Mouse (Mus musculus) layer of hippocampus, adult 18-20 months (tissue): ENCODE results near the gene Aven. TPM values are rescaled to one million over a fixed set of nuclear protein-coding genes. Genes with fewer than 3 reads are reported as not detected.
A peak's percentile ranks its signal among the peaks of the same experiment; 100 is the strongest.
"Not testable (repeated sequence)": the region's sequence is repeated elsewhere in the genome, so short reads cannot be mapped to it uniquely, and the experiment has no call there.

ENCODE experiments used
- DNase-seq, 2 experiments: peaks; one replicate each; pipeline ENCODE4 v3.0.0; 2022; ENCODE audit warnings: low spot score in 2 of 2
- long read RNA-seq: library from polyadenylated mRNA; stranded (forward); transcript quantifications from one replicate; pipeline ENCODE4 v2.0.0, GENCODE M21; 2021
- total RNA-seq, 2 experiments: library from RNA; stranded (reverse); gene quantifications; 2 replicates each; pipeline ENCODE4 v1.2.3; 2021

Aven gene
- total RNA-seq = 10 to 100 TPM in 1 of 2 experiments, 1 to 10 TPM in 1; 7.5 to 11.2 TPM
- long read RNA-seq, full-length matches to known transcripts = 6 of 6 reads
- long read RNA-seq, partial matches to known transcripts = 0 of 6 reads
- long read RNA-seq, other reads (novel, unspliced or antisense) = 0 of 6 reads

- peak; percentile 75 to 82 for DNase-seq
Observed at GRCm38 (mm10) chr2:112492856-112493538, at the start of gene Aven. TSS of gene Aven (plus strand) at chr2:112492964.

- DNase-seq = no peak
Observed at GRCm38 (mm10) chr2:112443491-112443890, 49.3 kb upstream of the Aven start.

- DNase-seq = no peak
Observed at GRCm38 (mm10) chr2:112445511-112445910, 47.3 kb upstream of the Aven start.

- DNase-seq = not testable (repeated sequence)
Observed at GRCm38 (mm10) chr2:112448046-112448445, 44.7 kb upstream of the Aven start.

- DNase-seq = no peak
Observed at GRCm38 (mm10) chr2:112448510-112449059, 44.2 kb upstream of the Aven start.

GRCm38 (mm10) chr2:112449597-112450296 lies 43.0 kb upstream of the Aven start:
- DNase-seq = peak in 1 of 2 experiments; percentile 34

GRCm38 (mm10) chr2:112452513-112452912 lies 40.3 kb upstream of the Aven start:
- DNase-seq = not testable (repeated sequence)

- no peak for DNase-seq
Observed at GRCm38 (mm10) chr2:112454125-112454861, 38.5 kb upstream of the Aven start.

- peak; percentile 97 for DNase-seq
Observed at GRCm38 (mm10) chr2:112454862-112455564, 37.8 kb upstream of the Aven start, which contains the start of gene Emc7. TSS of gene Emc7 (plus strand) at chr2:112454997.

- DNase-seq = no peak
Observed at GRCm38 (mm10) chr2:112460557-112460956, 32.2 kb upstream of the Aven start.

GRCm38 (mm10) chr2:112469542-112469941 lies 23.2 kb upstream of the Aven start:
- DNase-seq = no peak

- no peak for DNase-seq
Observed at GRCm38 (mm10) chr2:112470961-112471381, 21.8 kb upstream of the Aven start.

- DNase-seq = no peak
Observed at GRCm38 (mm10) chr2:112472076-112472475, 20.7 kb upstream of the Aven start.

GRCm38 (mm10) chr2:112474997-112475724 lies 17.6 kb upstream of the Aven start:
- peak in 1 of 2 experiments; percentile 24 for DNase-seq

GRCm38 (mm10) chr2:112476554-112476953 lies 16.2 kb upstream of the Aven start:
- DNase-seq = no peak

- DNase-seq = no peak
Observed at GRCm38 (mm10) chr2:112480669-112481068, 12.1 kb upstream of the Aven start, which contains the start of gene Chrm5. TSS of gene Chrm5 (minus strand) at chr2:112480769.

- DNase-seq = no peak
Observed at GRCm38 (mm10) chr2:112481564-112481963, 11.2 kb upstream of the Aven start.

GRCm38 (mm10) chr2:112482533-112483333 lies 10.0 kb upstream of the Aven start:
- peak in 1 of 2 experiments; percentile 26 for DNase-seq

GRCm38 (mm10) chr2:112483334-112483651 lies 9.5 kb upstream of the Aven start:
- DNase-seq = no peak
